Mouse (Mus musculus) liver, adult (tissue): ENCODE data around the gene Ddn.

Experiments used
- GATA4 ChIP-seq: IDR thresholded peaks from 2 replicates; pipeline ENCODE4 v1.6.1; 2014; ENCODE audit warnings: mild to moderate bottlenecking, low read length; ENCODE audit not compliant: insufficient replicate concordance

Gene Ddn

GRCm38 (mm10) chr15:98791221-98791620, 18.1 kb downstream of the Ddn start:
- TF ChIP-seq GATA4, result no peak

- no peak for TF ChIP-seq GATA4
These were observed 18.5 kb downstream of the Ddn start for GRCm38 (mm10) chr15:98790761-98791160.

- TF ChIP-seq GATA4, result no peak
These were observed 19.4 kb downstream of the Ddn start, which contains the start of gene Wnt1 for GRCm38 (mm10) chr15:98789661-98790535. Gene Wnt1 (plus strand): TSS chr15:98789857.

DNA sequence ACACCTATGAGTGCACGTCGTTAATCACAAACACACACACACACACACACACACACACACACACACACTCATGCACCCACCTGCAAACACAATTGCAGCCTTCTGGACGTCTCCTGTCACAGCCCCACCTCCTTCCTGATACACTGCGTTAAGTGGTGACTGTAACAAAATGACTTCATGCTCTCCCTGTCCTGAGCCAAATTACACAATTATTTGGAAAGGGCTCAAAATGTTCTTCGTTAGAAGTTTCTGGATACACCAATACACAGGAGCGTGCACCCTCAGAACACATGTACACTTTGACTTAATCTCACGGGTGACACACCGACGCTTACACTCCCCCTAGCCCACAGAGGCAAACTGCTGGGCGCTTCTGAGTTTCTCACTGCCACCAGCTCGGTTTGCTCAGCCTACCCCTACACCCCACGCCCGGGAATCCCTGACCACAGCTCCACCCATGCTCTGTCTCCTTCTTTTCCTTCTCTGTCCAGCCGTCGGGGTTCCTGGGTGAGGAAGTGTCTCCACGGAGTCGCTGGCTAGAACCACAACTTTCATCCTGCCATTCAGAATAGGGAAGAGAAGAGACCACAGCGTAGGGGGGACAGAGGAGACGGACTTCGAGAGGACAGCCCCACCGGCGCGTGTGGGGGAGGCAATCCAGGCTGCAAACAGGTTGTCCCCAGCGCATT, 20.2 kb downstream of the Ddn start:
- no peak for TF ChIP-seq GATA4

DNA sequence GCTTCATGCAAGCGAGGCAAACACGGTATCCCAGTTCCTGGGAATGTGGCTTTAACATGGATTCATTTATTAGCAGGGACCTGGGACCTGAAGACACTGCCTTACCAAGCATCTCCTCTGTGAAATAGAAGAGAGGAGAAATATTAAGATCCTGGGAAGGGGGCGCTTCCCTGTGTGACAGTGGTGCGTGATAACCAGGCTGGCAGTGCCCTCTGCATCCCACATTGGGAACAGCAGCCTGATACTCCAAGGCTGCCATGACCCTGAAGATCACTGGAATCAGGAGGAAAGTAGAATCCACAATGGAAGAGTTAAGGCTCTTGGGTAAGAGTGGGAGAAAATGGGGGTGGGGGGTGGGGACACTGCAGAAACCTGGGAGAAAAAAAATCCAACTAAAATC, 21.4 kb downstream of the Ddn start:
- TF ChIP-seq GATA4, result no peak

DNA sequence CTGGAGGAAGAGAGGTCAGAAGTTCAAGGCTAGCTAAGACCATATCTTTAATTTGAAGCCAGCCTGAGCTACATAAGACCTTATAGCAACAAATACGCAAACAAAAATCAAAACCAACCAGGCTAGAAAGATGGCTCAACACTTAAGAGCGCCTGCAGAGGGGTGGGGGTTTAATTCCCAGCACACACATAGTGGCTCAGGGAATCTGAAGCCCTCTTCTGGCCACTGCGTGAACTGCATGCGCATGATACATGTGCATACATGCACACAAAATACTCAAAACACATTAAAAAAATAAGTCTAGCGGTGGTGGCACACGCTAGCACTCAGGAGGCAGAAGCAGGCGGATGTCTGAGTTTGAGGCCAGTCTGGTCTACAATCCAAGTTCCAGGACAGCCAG, 23.5 kb downstream of the Ddn start:
- TF ChIP-seq GATA4, result no peak

DNA sequence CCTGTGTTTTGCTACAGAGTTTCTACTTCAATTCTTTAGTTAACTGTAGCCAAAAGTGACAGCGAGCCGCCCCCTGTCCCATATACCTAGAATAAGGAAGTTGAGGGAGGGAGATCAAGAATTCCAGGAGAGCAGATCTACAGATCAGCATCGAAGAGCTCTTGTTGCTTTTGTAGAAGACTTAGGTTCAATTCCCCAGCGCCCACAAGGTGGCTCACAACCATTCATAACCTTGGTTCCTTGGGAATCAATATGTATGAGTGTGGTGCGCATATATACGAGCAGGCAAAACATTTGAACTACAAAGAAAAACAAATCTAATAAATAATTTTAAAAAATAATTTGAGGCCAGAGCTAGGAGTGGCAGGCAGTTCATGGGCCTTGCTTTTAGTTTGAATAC, 28.1 kb downstream of the Ddn start:
- no peak for TF ChIP-seq GATA4

- TF ChIP-seq GATA4, result no peak
These were observed 28.7 kb downstream of the Ddn start for GRCm38 (mm10) chr15:98780573-98780972.

GRCm38 (mm10) chr15:98780075-98780474, 29.2 kb downstream of the Ddn start:
- no peak for TF ChIP-seq GATA4

- no peak for TF ChIP-seq GATA4
These were observed 30.5 kb downstream of the Ddn start for GRCm38 (mm10) chr15:98778806-98779205.

GRCm38 (mm10) chr15:98778191-98778770, 31.0 kb downstream of the Ddn start:
- no peak for TF ChIP-seq GATA4

GRCm38 (mm10) chr15:98777762-98778161, 31.5 kb downstream of the Ddn start, which contains the start of gene Wnt10b:
Gene Wnt10b (minus strand): TSS chr15:98778150.
- TF ChIP-seq GATA4, result no peak

DNA sequence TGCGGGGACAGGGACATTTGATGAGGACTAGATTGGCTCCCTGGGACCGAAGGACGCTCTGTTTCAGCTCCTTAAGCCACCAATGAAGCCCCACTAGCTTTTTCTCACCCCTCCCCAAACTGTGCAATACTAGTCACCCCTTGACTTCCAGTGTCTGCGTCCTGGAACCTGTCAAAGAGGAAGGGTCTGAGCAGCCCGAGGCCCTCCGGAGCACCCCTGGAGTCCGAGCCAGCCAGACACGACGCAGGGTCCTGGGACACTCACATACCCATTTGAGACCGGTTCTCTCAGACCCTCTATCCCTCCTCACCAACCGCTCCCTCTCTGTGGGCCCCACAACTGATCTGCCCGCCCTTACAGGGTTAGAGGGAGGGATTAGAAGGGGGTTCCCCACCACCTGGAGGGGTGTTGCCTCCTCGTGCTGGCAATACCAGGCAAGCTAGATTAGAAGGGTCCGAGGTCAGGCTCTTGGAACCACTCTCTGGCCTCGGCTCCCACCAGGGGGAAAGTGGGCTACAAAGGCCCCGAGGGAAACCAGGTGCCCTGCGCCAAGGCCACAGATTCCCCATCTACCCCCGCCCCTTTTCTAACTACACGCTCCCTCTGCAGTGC, 32.2 kb downstream of the Ddn start:
- no peak for TF ChIP-seq GATA4

DNA sequence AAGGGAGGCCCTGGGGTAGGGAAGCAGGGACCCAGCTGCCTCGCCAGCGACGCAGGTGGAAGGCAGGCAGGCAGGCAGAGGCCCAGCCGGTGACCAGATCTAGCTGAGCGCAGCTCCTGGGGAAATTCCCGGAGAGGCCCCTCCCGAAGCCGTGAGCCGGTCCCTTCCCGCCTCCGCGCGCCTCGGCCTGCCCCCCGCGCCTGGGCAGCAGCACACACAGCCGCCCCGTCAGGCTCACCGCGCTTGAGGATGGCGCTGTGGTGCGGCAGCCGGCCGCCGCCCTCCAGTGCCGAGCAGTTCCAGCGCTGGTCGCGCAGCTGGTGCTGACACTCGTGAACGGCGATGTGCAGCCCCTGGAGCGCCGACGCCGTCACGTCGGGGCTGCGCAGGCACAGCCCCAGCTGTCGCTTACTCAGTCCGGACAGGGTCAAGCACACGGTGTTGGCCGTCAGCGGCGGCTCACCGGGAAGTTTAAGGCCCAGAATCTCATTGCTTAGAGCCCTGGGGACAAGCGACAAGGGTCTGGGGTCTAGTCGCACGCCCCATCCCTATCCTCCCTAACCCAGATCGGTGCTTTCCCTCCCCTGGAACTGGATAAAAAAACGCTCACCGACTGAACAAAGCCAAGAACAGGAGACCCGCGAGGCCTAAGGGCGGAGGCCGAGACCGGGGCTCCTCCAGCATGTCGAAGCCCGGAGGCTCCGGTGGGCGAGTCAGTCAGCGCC, 32.8 kb downstream of the Ddn start:
- TF ChIP-seq GATA4, result no peak

DNA sequence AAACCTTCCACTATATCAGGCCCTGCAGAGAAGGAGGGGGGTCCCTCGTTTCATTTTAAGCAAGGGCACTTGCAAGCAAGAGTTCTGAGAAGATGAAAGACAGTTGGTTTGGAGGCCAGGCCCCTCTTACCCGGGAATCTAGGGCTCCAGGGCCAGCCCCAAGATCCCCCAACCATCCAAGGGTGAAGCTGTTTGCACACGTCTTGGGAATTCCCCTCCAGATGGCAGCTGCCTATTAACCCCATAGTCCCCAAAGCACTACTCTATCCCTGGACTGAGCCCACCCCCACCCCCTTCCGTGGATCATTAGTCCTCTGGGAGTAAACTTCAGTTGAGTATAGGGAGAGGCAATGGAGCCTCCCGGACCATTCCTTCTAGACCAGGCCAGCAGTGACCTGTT, 33.8 kb downstream of the Ddn start:
- TF ChIP-seq GATA4, result no peak

DNA sequence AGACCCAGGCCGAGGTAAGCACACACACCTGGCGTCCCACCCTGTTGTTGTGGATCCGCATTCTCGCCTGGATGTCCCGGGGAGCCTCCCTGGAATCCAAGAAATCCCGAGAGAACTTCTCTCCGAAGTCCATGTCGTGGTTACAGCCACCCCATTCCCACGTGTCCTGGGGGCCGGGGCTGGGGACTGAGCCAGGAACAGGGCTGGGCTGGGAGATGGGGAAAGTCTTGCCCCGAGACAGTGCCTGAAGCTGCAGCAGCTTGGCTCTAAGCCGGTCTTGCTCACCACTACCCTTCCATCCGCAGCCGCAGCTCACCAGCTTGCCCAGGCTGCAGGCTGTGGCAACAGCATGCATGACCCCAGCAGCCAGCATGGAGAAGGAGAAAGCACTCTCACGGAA, 35.2 kb downstream of the Ddn start:
- TF ChIP-seq GATA4, result no peak
